Mouse (Mus musculus): ENCODE measurements around the gene Rcn2. TPM values are rescaled to one million over a fixed set of nuclear protein-coding genes. Genes with fewer than 3 reads are reported as not detected.
A peak's percentile ranks its signal among the peaks of the same experiment; 100 is the strongest.

Gene Rcn2
- polyA plus RNA-seq, 1 experiment from 2014 or later, result 255 TPM

DNA sequence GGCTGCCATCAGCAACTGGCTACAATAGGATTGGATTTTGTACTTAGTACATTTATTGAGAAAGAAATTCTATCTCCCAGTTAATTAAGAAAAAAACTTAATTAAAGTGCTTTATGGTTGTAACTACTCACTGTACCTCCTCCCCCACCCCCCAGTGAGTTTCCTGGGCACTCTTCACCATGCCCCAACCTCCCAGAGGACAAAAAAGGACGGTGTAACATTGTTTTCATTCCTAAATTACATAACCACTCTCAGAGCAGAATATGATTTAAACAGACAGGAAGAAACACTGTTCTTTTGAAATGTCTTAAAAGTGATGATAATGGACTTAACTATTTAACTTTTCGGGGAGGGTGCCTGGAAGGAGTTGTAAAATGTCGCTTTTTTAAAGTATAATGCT lies 23.4 kb downstream of the Rcn2 start:
- Histone ChIP-seq H3K4me3 (ENCODE audit: low read length) (no peak overlapping the region), H3K27ac (ENCODE audit: low read length) (no peak overlapping the region), H3K9me3 (ENCODE audit: low read length) (no peaks in the 10 kb centered on the region), H3K27me3 (ENCODE audit: insufficient read depth, low read length) (no peaks in the 10 kb centered on the region), H3K36me3 (ENCODE audit: insufficient read depth, low read length) (peaks cover 46% of the 10 kb centered on the region), H3K4me1 (ENCODE audit: insufficient read depth, low read length) (0 out of 2 replicates have a peak, but pooled peaks cover 2% of the 10 kb centered on the region), H3K4me2 (replicated peaks; ENCODE audit: low read depth, low read length) (no peak overlapping the region), H3K9ac (replicated peaks; ENCODE audit: low read length) (no peak overlapping the region)
- 61% methylated on average over 3 of the region's 3 CpGs for WGBS
- no peak for ATAC-seq (ENCODE audit: low FRiP score, low TSS enrichment)

DNA sequence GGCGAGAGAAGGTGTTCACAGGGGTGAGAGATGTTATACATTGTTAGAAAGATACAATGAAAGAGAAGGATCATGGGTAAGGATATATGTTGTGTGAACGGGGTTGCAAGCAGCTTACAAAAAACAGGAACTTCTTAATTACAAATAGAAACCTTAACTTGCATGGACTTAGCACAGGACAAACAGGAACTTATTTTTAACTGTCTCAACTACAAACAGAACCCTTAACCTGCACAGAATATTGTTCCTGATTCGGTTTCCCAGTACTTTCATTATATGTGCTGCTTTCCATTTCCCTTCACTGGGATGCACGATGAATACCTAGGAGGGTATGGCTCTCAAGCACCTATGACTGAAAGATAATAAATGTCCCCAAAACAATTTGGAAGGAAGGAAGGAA lies 26.3 kb downstream of the Rcn2 start:
- H3K4me3 ChIP-seq (ENCODE audit: low read length), result no peak overlapping the region
- peaks cover 22% of the 10 kb centered on the region for H3K36me3 ChIP-seq (ENCODE audit: insufficient read depth, low read length)
- WGBS, result 90% methylated on average over 4 of the region's 4 CpGs
- no peaks in the 10 kb centered on the region for H3K9me3 ChIP-seq (ENCODE audit: low read length)
- H3K9ac ChIP-seq (replicated peaks; ENCODE audit: low read length), result no peak overlapping the region
- no peak overlapping the region for H3K27ac ChIP-seq (ENCODE audit: low read length)
- ATAC-seq (ENCODE audit: low FRiP score, low TSS enrichment), result no peak
- H3K27me3 ChIP-seq (ENCODE audit: insufficient read depth, low read length), result no peaks in the 10 kb centered on the region
- no peak overlapping the region for H3K4me2 ChIP-seq (replicated peaks; ENCODE audit: low read depth, low read length)
- H3K4me1 ChIP-seq (ENCODE audit: insufficient read depth, low read length), result peaks cover 6% of the 10 kb centered on the region; the same call in 1 of the 2 replicates

DNA sequence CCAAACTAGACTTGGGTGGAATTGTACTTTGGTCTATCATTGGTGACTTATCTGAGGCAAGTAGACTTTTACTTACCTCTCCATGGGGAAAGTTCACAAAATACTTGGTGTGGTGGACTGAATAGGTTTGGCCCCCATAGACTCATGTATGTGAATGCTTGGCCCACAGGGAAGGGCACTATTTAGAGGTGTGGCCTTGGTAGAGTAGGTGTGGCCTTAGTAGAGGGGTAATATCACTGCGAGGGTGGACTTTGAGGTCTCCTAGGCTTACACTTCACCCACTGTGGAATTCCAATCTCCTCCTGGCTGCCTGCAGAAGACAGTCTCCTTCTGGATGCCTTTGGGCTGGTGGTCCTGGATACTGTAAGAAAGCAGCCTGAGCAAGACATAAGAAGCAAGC lies 27.0 kb downstream of the Rcn2 start:
- peaks cover 6% of the 10 kb centered on the region; the same call in 1 of the 2 replicates for H3K4me1 ChIP-seq (ENCODE audit: insufficient read depth, low read length)
- 84% methylated on average over 1 of the region's 1 CpGs for WGBS
- no peak overlapping the region for H3K9ac ChIP-seq (replicated peaks; ENCODE audit: low read length)

DNA sequence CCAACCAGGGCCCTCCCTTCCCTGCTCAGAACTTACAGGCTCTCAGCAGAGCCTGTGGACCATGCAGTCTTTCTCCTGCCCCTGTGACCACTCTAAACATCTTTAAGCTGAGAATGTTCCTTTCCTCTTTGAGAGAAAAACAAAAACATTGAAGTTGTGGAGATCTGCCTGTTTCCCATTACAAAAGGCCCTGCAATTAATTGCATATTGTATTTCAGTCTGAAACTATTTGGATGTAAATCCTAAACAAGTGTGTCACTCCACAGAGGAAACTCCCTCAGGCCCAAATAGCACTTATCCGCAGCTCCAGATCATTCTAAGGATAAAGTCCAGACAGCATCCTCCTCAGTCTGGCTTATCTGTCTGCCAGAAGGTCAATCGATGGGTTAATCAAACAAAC lies 31.2 kb downstream of the Rcn2 start:
- H3K9me3 ChIP-seq (ENCODE audit: low read length), result no peaks in the 10 kb centered on the region
- H3K27me3 ChIP-seq (ENCODE audit: insufficient read depth, low read length), result no peaks in the 10 kb centered on the region
- peaks cover 10% of the 10 kb centered on the region; the same call in 1 of the 2 replicates for H3K36me3 ChIP-seq (ENCODE audit: insufficient read depth, low read length)
- H3K4me3 ChIP-seq (ENCODE audit: low read length), result no peak overlapping the region
- no peak overlapping the region for H3K9ac ChIP-seq (replicated peaks; ENCODE audit: low read length)
- ATAC-seq (ENCODE audit: low FRiP score, low TSS enrichment), result no peak
- no peak overlapping the region for H3K4me2 ChIP-seq (replicated peaks; ENCODE audit: low read depth, low read length)
- WGBS, result 53% methylated on average over 2 of the region's 2 CpGs
- peaks cover 20% of the 10 kb centered on the region for H3K4me1 ChIP-seq (ENCODE audit: insufficient read depth, low read length)
- no peak overlapping the region for H3K27ac ChIP-seq (ENCODE audit: low read length)

More for the DNA sequence above, 27.0 kb downstream of the Rcn2 start:
- H3K9me3 ChIP-seq (ENCODE audit: low read length), result no peaks in the 10 kb centered on the region
- no peak overlapping the region for H3K27ac ChIP-seq (ENCODE audit: low read length)
- H3K36me3 ChIP-seq (ENCODE audit: insufficient read depth, low read length), result peaks cover 19% of the 10 kb centered on the region
- no peaks in the 10 kb centered on the region for H3K27me3 ChIP-seq (ENCODE audit: insufficient read depth, low read length)
- ATAC-seq (ENCODE audit: low FRiP score, low TSS enrichment), result no peak
- no peak overlapping the region for H3K4me2 ChIP-seq (replicated peaks; ENCODE audit: low read depth, low read length)
- no peak overlapping the region for H3K4me3 ChIP-seq (ENCODE audit: low read length)

DNA sequence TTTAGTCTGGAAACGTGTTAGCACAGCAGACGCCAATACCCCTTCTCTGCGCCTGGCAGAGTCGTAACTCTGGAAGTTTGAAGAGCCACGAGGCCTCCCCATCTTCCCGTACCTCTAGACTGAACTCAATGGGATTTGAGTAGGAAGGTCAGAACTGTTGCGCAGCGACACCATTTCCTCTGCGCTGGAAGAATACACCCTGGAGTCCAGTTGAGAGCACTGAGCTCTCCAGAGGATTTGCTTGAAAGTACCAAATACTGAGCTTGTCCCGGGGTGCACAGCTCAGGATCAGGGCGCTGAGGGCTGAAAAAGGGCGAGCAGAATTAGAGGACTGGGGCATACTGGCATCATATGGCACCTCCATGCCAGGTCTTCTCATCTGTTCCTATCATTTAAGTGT lies 33.2 kb downstream of the Rcn2 start:
- no peaks in the 10 kb centered on the region for H3K9me3 ChIP-seq (ENCODE audit: low read length)
- 63% methylated on average over 12 of the region's 12 CpGs for WGBS
- H3K4me3 ChIP-seq (ENCODE audit: low read length), result no peak overlapping the region
- 0 out of 2 replicates have a peak, but pooled peaks have one; percentile 9 for ATAC-seq (ENCODE audit: low FRiP score, low TSS enrichment)
- no peak overlapping the region for H3K9ac ChIP-seq (replicated peaks; ENCODE audit: low read length)
- no peak overlapping the region for H3K27ac ChIP-seq (ENCODE audit: low read length)
- no peaks in the 10 kb centered on the region for H3K27me3 ChIP-seq (ENCODE audit: insufficient read depth, low read length)
- H3K36me3 ChIP-seq (ENCODE audit: insufficient read depth, low read length), result peaks cover 8% of the 10 kb centered on the region; the same call in 1 of the 2 replicates
- peaks cover 20% of the 10 kb centered on the region for H3K4me1 ChIP-seq (ENCODE audit: insufficient read depth, low read length)
- no peak overlapping the region for H3K4me2 ChIP-seq (replicated peaks; ENCODE audit: low read depth, low read length)

DNA sequence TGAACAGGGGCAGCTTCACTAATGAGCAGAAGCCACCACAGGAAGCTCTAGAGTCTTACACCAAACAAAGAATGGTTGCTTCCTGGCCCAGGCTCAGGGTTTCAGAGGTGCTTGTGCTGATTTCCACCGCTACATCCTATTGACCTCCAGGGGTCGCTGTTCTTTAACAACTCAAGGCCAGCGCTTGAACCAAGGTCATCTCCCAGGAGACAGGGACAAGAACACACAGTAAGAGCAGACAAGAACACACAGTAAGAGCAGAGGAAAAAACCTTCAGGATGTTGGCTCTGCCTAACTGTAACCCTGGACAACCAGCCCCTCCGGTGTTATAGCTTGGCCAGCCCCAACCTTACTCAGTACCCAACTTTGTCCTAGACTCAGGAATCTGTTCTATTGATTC lies 33.6 kb downstream of the Rcn2 start:
- Histone ChIP-seq H3K4me2 (replicated peaks; ENCODE audit: low read depth, low read length) (no peak overlapping the region), H3K4me1 (ENCODE audit: insufficient read depth, low read length) (peaks cover 20% of the 10 kb centered on the region), H3K27ac (ENCODE audit: low read length) (peak overlapping the region; percentile 75), H3K9ac (replicated peaks; ENCODE audit: low read length) (peak overlapping the region; percentile 26; the same call in 1 of the 2 replicates), H3K27me3 (ENCODE audit: insufficient read depth, low read length) (no peaks in the 10 kb centered on the region), H3K4me3 (ENCODE audit: low read length) (no peak overlapping the region), H3K36me3 (ENCODE audit: insufficient read depth, low read length) (peaks cover 8% of the 10 kb centered on the region; the same call in 1 of the 2 replicates), H3K9me3 (ENCODE audit: low read length) (no peaks in the 10 kb centered on the region)
- WGBS, result 8% methylated on average over 4 of the region's 4 CpGs
- peak; percentile 67 for ATAC-seq (ENCODE audit: low FRiP score, low TSS enrichment)

DNA sequence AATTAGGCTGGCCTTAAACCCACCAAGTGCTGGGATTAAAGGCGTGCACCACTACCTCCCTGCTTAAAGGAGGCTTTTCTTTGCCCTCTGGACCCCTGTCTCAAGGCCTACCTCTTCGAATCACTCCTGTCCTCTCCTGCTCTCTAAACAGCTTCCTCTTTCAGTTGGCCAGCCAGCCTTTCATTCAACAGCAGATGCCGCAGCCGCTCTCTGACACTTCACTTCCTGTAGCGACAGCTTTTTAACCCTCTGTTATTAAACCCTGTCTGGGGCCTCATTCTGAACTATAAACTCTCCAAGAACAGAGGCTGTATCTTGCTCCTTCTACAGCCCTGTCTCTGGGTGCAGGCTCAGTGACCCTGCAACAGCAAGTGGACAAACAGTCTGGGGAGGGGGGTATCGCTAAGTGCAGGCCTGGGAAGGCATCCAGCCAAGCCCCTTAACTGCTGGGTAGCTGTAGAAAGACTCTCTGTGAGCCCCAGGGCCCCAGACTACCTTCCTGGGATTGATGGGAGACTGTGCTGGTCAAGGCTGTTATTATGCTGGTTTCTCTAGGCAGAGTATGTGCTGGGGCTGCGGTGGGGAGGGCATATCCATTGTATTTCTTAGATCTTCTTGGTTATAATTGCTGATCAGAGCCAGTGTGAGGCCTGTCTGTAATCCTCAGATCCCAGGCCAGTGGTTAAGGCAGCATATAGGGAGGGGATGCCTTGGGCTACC lies 34.4 kb downstream of the Rcn2 start:
- ATAC-seq (ENCODE audit: low FRiP score, low TSS enrichment), result peak; percentile 49; the same call in 1 of the 2 replicates
- Histone ChIP-seq H3K27ac (ENCODE audit: low read length) (peak overlapping the region; percentile 75), H3K4me1 (ENCODE audit: insufficient read depth, low read length) (peaks cover 20% of the 10 kb centered on the region), H3K36me3 (ENCODE audit: insufficient read depth, low read length) (0 out of 2 replicates have a peak, but pooled peaks cover 5% of the 10 kb centered on the region), H3K9me3 (ENCODE audit: low read length) (no peaks in the 10 kb centered on the region), H3K4me3 (ENCODE audit: low read length) (no peak overlapping the region), H3K9ac (replicated peaks; ENCODE audit: low read length) (peak overlapping the region; percentile 26; the same call in 1 of the 2 replicates), H3K4me2 (replicated peaks; ENCODE audit: low read depth, low read length) (no peak overlapping the region), H3K27me3 (ENCODE audit: insufficient read depth, low read length) (no peaks in the 10 kb centered on the region)
- WGBS, result 24% methylated on average over 7 of the region's 7 CpGs

DNA sequence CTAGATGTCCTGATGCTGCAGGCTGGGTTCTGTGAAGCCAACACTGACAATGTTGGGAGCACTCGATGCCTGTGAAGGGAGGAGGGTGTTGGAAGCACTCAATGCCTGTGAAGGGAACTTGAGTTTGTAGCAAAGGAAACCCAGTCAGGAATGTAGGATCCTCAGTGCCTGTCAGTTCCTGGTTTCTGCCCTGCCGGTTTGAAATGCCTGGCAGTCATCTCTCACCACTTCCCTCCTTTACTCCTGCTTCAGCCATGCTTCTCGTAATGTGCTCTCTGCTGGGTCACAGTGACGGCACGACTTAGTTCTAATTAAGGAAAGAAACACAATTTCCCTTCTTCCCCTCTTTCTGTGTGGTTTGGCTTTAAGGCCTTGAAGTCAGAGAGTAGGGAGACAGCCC lies 37.9 kb downstream of the Rcn2 start:
- Histone ChIP-seq H3K27me3 (ENCODE audit: insufficient read depth, low read length) (no peaks in the 10 kb centered on the region), H3K27ac (ENCODE audit: low read length) (no peak overlapping the region), H3K9ac (replicated peaks; ENCODE audit: low read length) (no peak overlapping the region), H3K36me3 (ENCODE audit: insufficient read depth, low read length) (0 out of 2 replicates have a peak, but pooled peaks cover 5% of the 10 kb centered on the region), H3K4me1 (ENCODE audit: insufficient read depth, low read length) (peaks cover 16% of the 10 kb centered on the region), H3K4me3 (ENCODE audit: low read length) (no peak overlapping the region), H3K4me2 (replicated peaks; ENCODE audit: low read depth, low read length) (no peak overlapping the region), H3K9me3 (ENCODE audit: low read length) (no peaks in the 10 kb centered on the region)
- WGBS, result 81% methylated on average over 5 of the region's 5 CpGs
- no peak for ATAC-seq (ENCODE audit: low FRiP score, low TSS enrichment)

DNA sequence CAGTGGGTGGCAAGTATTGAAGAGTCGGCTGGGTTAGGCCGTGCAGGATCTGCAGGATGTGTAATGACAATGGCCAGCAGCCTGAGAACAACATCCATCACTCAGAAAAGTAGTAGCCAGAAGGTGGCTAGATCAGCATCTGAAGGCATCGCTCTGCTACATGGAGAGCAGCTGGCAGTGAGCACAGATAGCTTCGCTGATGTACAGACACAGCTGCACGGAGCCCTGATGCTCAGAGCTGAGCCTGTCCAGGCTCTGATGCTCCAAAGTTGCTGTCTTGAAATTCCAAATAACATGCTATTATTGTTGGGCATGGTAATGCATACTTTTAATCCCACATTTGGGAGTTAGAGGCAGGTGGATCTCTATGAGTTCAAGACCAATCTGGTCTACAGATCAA lies 44.9 kb downstream of the Rcn2 start:
- H3K4me2 ChIP-seq (replicated peaks; ENCODE audit: low read depth, low read length), result no peak overlapping the region
- no peaks in the 10 kb centered on the region for H3K27me3 ChIP-seq (ENCODE audit: insufficient read depth, low read length)
- no peak overlapping the region for H3K4me3 ChIP-seq (ENCODE audit: low read length)
- no peak overlapping the region for H3K9ac ChIP-seq (replicated peaks; ENCODE audit: low read length)
- H3K27ac ChIP-seq (ENCODE audit: low read length), result no peak overlapping the region
- WGBS, result 90% methylated on average over 5 of the region's 5 CpGs
- ATAC-seq (ENCODE audit: low FRiP score, low TSS enrichment), result no peak
- H3K36me3 ChIP-seq (ENCODE audit: insufficient read depth, low read length), result no peaks in the 10 kb centered on the region
- no peaks in the 10 kb centered on the region for H3K9me3 ChIP-seq (ENCODE audit: low read length)
- H3K4me1 ChIP-seq (ENCODE audit: insufficient read depth, low read length), result peaks cover 16% of the 10 kb centered on the region

All from kidney, embryonic 16.5 days (tissue).